Mouse (Mus musculus) telencephalon, adult 2 months (tissue): Measurements from ENCODE around the gene Dtx3l.
"Not testable (repeated sequence)": the region's sequence is repeated elsewhere in the genome, so short reads cannot be mapped to it uniquely, and the experiment has no call there.

Source experiments
- DNase-seq: peaks from one replicate; pipeline ENCODE4 v3.0.0-alpha.2; 2011; ENCODE audit warnings: low read depth, low spot score

The Dtx3l gene

DNA sequence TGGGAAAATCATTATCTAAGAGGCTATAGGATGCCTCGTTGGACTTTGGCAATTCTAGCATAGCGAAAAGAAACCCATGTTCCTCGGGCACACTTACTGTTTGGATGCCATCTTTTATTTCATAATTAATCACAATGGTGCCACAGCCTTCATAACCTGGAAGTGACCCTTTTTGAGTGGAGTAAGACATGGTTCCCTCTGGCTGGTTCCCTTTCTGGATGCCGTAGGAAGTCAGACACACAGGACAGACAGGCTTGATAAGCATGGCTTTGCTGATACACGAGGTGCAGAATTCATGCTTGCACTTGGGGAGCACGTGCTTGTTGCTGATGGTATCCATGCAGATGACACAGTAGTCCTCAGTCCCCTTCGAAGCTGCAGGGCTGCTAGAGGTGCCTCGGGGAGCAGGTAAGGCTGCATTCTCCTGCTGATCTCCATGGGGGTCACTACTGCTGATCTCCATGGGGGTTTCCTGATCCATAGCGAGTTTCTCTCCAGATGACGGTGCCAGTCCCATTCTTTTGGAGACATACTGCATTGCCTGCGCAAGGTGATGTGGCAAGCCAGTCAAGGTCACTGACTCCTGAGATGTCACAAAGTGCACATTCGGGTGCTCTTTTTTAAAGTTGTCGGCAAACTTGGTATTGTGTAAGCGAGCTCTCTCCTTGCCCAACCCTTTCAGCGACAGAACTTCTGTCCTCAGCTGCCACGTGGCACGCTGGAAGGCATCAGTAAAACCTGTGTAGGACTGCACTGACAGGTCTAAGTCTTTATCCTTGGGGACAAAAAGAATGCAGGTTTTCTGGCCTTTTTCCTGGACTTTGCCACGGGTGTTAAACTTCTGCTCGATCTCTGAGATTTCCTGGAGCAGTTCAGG, 6.5 kb downstream of the Dtx3l start:
- DNase-seq, result no peak

DNA sequence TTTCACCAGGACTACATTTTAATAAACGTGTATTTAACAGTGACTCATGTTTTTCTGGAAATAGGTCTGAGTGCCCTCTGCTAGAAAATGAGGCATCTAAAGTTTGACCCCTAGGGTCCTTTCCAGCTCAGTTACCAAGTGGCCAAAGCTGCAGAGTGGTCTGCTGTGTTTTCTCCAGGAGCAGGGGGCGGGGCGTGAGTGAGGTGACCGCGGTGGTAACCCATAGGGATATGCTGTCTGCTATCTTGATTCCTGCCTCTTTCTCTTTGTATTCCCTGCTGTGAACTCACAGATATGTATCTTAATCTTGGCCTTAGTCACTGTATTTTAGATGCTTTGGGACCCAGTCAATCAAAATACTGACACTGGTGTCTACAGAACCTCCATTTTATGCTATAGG, 14.6 kb downstream of the Dtx3l start:
- DNase-seq, result no peak

GRCm38 (mm10) chr16:35923546-35924198, 15.3 kb downstream of the Dtx3l start:
- DNase-seq, result no peak

- DNase-seq, result no peak
Measured at GRCm38 (mm10) chr16:35922301-35922895, 16.6 kb downstream of the Dtx3l start.

- no peak for DNase-seq
Measured at GRCm38 (mm10) chr16:35921676-35922235, 17.2 kb downstream of the Dtx3l start.

- DNase-seq, result no peak
Measured at GRCm38 (mm10) chr16:35918721-35919543, 20.0 kb downstream of the Dtx3l start.

- no peak for DNase-seq
Measured at GRCm38 (mm10) chr16:35914301-35914700, 24.6 kb downstream of the Dtx3l start.

DNA sequence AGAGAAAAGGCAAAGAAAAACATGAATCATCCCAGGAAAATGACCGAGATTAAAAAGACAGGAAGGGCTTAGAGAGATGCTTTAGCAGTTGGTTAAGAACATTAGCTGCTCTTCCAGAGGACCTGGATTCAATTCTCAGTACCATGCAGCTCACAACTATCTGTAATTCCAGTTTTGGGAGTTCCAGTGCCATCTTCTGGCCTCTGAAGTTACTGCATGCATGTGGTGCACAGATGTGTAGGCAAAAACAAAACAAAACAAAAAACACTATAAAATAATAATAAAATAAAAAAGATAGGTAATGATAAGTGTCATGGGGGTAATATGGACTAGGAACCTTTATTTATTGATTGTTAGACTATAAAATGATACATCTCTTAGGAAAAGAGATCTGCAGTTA, 25.4 kb downstream of the Dtx3l start:
- DNase-seq, result no peak

- DNase-seq, result no peak
Measured at GRCm38 (mm10) chr16:35911449-35911848, 27.5 kb downstream of the Dtx3l start.

GRCm38 (mm10) chr16:35907432-35908201, 31.3 kb downstream of the Dtx3l start:
- DNase-seq, result no peak

GRCm38 (mm10) chr16:35906887-35907286, 32.1 kb downstream of the Dtx3l start:
- DNase-seq, result no peak

DNA sequence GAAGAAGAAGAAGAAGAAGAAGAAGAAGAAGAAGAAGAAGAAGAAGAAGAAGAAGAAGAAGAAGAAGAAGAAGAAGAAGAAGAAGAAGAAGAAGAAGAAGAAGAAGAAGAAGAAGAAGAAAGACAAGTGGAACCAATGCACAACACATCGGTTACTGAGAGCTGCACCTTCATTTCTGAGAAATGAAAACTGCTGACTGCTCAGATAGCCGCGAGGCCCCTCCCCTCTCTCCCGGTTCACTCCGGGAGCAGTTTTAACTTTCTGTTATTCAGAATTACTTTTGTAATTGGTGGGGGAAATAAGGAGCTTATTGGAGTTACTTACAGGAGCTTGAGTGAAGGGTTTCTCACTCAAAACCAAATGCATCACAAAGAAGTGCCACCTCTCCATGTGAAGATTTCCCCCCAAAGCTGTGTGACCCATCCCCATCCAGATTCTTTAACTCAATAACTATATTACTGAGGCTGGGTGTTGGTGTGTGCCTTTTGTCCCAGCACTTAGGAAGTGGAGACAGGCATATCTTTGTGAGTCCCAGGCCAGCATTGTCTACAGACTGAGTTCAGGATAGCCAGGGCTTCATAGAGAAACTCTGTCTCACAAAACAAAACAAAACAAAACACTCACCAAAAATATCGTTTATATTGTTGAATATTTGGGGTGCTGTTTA, 33.0 kb downstream of the Dtx3l start:
- DNase-seq, result no peak

DNA sequence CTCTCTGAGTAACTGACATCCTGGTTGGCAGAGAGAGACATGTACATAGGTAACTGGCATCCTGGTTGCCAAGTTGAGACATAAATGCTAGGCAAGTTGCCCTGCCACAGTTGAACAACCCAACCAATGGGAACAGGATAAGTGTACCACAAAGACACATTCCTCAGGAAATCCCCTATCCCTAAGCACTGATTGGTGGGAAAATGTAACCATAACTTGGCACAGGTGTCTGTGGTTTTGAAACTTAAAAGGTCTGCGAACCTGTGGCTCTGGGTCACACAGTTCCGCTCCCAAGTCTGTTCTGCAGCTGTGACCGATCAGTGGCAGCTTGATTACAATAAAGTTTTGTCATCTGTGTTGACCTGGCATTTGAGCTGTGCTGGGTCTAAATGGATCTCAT, 33.6 kb downstream of the Dtx3l start:
- DNase-seq, result no peak

GRCm38 (mm10) chr16:35904121-35904736, 34.7 kb downstream of the Dtx3l start:
- DNase-seq, result no peak

DNA sequence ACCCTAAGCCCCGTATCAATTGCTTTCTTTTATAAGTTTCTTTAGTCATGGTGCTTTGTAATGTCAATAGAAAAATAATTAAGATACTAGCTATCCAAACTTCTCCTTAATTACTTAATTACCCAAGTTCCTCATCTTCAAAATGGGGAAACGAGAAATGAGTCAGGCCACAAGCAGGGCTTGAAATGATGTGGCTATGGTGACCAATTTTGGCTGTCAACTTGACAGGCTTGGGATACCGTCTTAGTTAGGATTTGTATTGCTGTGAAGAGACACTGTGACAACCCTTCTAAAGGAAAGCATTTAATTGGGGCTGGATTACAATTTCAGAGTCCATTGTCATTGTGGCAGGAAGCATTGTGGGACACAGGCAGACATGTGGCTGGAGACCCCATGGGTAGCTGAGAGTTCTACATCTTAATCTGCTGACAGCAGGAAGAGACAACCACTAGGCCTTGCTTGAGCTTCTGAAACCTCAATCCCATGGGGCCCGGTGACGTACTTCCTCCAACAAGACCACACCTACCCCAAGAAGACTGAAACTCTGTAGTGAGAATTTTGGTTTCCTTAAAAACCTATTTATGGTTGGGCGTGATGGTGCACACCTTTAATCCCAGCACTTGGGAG, 35.8 kb downstream of the Dtx3l start:
- DNase-seq, result no peak

DNA sequence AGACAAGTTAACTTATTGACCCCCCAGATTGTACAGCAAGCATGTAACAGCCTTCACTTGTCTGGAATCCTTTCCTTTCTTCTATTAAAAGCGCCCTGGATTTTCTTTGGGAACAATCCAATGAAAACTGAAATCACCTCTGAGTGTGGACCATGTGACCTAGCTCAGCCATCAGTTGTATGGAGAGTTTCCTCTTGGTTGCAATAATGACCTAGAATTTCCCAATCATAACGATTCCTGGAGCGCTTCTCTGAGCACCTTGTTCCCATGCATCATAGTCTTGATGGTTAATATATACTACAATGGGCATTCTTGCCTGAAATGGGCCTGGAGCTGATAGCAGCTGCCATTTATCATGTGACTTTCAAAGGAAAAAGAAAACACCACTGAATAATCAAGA, 38.4 kb downstream of the Dtx3l start:
- DNase-seq, result no peak

DNA sequence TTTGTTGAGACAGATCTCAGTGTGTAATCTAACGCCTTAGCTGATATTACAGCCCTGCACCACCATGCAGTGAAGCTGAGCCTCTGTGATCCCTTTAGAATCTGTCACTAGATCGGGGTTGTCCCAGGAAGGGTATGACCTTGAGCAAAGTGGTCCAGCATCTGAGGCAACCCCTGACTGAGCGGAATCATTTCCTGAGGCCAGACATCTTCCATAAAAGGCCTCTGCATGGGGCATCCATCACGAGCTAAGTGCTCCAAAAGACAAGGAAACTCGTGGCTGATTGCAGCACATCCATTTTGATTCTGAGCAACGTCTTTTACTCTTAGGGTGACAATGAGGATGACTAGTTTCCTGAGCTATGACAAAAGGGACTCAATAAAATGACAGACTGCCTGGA, 44.0 kb downstream of the Dtx3l start:
- DNase-seq, result no peak

DNA sequence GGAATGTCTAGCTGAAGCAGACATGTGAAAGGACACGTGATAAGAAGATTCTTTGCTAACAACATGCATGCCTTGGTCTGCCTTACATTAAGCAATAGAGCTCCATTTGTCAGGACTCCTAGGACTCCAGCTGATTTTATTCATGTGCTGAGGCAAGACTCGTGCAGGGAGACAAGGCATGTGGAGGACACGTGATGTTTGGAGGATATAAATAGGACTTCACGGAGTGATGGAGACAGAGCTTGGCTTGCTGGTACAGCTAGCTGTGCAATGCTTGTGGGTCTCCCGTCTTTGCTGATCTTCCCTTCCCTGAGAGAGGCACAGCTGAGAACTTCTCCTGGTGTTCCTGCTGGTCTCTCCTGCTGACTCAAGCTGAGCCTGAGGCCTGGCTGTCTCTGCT, 47.3 kb downstream of the Dtx3l start:
- DNase-seq, result not testable (repeated sequence)

- DNase-seq, result no peak
Measured at GRCm38 (mm10) chr16:35890645-35891044, 48.3 kb downstream of the Dtx3l start.
